Mouse (Mus musculus) liver, adult 2 months (tissue): ENCODE measurements around the gene Rundc3a. TPM values are rescaled to one million over a fixed set of nuclear protein-coding genes. Genes with fewer than 3 reads are reported as not detected.
"Not testable (repeated sequence)": the region's sequence is repeated elsewhere in the genome, so short reads cannot be mapped to it uniquely, and the experiment has no call there.

ENCODE experiments used
- DNase-seq: peaks from one replicate; pipeline ENCODE4 v3.0.0-alpha.2; 2011; ENCODE audit warnings: low read depth, low spot score; ENCODE audit errors: extremely low read depth
- H3K27ac ChIP-seq: fragments of 200-500 bp; replicated peaks from 2 replicates; pipeline ENCODE4 v1.5.1; 2012; ENCODE audit warnings: low read depth, mild to moderate bottlenecking, control low read depth, inconsistent platforms, low read length; ENCODE audit not compliant: insufficient read depth
- H3K27me3 ChIP-seq: fragments of 200-500 bp; 2 replicates; pipeline ENCODE4 v1.6.1; 2012; ENCODE audit warnings: mild to moderate bottlenecking, moderate library complexity, low read length, inconsistent platforms; ENCODE audit not compliant: control insufficient read depth, insufficient read depth
- H3K36me3 ChIP-seq: fragments of 200-500 bp; 2 replicates; pipeline ENCODE4 v1.6.1; 2012; ENCODE audit warnings: low read length, inconsistent platforms; ENCODE audit not compliant: control insufficient read depth, insufficient read depth
- H3K4me1 ChIP-seq: fragments of 200-500 bp; 2 replicates; pipeline ENCODE4 v1.6.1; 2011; ENCODE audit warnings: low read length; ENCODE audit not compliant: control insufficient read depth, insufficient read depth
- H3K4me3 ChIP-seq: fragments of 200-500 bp; 2 replicates; pipeline ENCODE4 v1.5.1; 2011; ENCODE audit warnings: low read depth, mild to moderate bottlenecking, control low read depth, low read length, moderate library complexity; ENCODE audit not compliant: insufficient read depth
- H3K79me2 ChIP-seq: fragments of 200-500 bp; 2 replicates; pipeline ENCODE4 v1.6.1; 2012; ENCODE audit warnings: inconsistent platforms, mild to moderate bottlenecking, low read length, moderate library complexity; ENCODE audit not compliant: control insufficient read depth, insufficient read depth
- H3K9ac ChIP-seq: fragments of 200-500 bp; 2 replicates; pipeline ENCODE4 v1.6.1; 2012; ENCODE audit warnings: low read depth, mild to moderate bottlenecking, control low read depth, inconsistent platforms, low read length
- CTCF ChIP-seq: fragments of 200-500 bp; IDR thresholded peaks from 2 replicates; pipeline ENCODE4 v1.5.1; 2011; ENCODE audit warnings: low read depth, low read length, control low read depth
- POLR2A ChIP-seq: fragments of 200-500 bp; IDR thresholded peaks from 2 replicates; pipeline ENCODE4 v1.6.1; 2011; ENCODE audit warnings: low read length, control low read depth; ENCODE audit not compliant: insufficient read depth; ENCODE audit errors: extremely low read depth
- WGBS: fragments of 180-500 bp; shearing (Covaris S2); methylation state at CpG from one replicate; pipeline ENCODE4 v1.1.7; 2018; 5-methylcytosine and 5-hydroxymethylcytosine counted together
- polyA plus RNA-seq: library from polyadenylated mRNA; depleted of rRNA; stranded (reverse); fragments of >200 nt; gene quantifications from 2 replicates; pipeline ENCODE4 v1.2.3, GENCODE M21; 2012
- total RNA-seq: library from RNA; depleted of rRNA; stranded (reverse); fragments of >200 nt; gene quantifications from 2 replicates; pipeline ENCODE4 v1.2.3, GENCODE M21; 2014

Gene Rundc3a
- total and polyA plus RNA-seq, 2 experiments, result 1.0 to 2.1 TPM

DNA sequence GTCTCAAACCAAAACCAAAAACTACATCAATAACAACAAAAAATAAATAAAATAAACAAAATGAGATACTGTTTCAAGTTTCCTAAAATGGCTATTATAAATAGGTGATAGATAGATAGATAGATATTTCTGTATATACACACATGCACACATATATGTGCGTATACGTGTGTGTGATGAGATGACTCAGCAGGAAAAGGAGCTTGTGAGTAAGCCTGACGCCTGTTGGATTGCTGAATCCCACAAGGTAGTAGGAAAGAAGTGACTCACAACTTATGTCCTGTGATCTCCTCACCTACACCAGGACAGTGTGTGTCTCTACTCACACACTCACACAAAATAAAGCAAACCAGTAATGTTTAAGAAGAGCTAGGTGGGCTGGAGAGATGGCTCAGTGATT lies 10.4 kb upstream of the Rundc3a start:
- 92% methylated on average over 3 of the region's 3 CpGs for WGBS
- Histone ChIP-seq H3K27me3 (no peaks in the 10 kb centered on the region), H3K36me3 (no peaks in the 10 kb centered on the region), H3K4me1 (peaks cover 5% of the 10 kb centered on the region), H3K4me3 (no peak overlapping the region), H3K79me2 (no peaks in the 10 kb centered on the region), H3K27ac (no peak overlapping the region), H3K9ac (no peak overlapping the region)
- no peak for DNase-seq
- TF ChIP-seq CTCF, result no peak

DNA sequence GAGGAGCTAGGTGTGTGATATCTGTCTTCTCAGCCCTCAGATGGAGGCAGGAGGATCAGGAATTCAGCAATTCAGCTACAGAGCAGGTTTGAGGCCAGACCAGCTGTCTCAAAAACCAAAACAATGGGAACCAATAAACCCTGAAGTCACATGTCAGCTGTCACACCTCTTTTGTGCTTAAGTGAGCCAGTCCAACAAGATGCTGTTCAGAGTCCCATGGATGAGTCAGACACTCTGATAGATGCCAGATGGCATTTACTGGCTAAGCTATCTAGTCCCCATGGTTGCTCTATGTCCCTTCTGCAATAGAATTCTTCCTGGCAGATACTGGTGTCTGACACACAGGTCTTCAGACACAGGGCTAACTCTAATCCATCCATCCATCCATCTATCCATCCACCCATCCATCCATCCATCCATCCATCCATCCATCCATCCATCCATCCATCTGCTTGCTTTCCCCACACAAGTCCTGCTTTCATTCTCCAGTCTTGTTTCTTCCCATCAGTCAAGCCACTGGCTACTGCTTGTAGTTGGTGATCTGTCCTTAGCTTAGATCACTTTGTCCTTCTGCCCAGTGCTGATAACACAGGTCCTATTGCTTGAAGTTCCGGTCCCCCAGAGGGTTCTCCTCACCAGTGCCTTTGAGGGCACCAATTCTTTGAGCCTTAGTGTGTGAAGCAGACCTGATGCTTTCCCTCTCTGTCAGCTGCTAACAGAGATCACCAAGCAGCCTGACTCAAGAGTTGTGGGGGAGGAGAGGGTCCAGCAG lies 9.7 kb upstream of the Rundc3a start:
- WGBS, result 96% methylated on average over 1 of the region's 1 CpGs
- no peak overlapping the region for H3K9ac ChIP-seq
- DNase-seq, result no peak
- H3K4me3 ChIP-seq, result no peak overlapping the region
- no peaks in the 10 kb centered on the region for H3K79me2 ChIP-seq
- TF ChIP-seq POLR2A, result no peak
- TF ChIP-seq CTCF, result no peak
- H3K36me3 ChIP-seq, result no peaks in the 10 kb centered on the region
- no peaks in the 10 kb centered on the region for H3K27me3 ChIP-seq
- no peak overlapping the region for H3K27ac ChIP-seq
- H3K4me1 ChIP-seq, result peaks cover 5% of the 10 kb centered on the region

DNA sequence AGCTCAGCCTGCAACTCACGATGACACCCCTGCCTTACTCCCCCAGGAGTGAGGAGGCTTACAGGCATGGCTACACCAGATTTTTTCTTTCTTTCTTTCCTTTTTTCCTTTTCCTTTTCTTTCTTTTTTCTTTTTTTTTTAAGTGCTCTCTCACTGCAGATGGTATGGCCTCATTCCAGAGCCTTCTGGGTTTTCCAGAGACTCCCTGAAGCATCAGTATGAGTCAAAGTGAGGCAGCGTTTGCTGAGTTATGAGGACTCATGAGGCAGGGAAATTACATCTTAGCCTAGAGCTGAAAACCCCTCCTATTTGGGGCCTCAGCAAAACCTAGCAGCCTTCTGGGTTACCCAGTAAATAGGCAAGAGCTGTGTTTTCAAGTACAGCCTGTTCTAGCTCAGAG lies 8.8 kb upstream of the Rundc3a start:
- TF ChIP-seq POLR2A (no peak), CTCF (no peak)
- Histone ChIP-seq H3K27ac (no peak overlapping the region), H3K79me2 (no peaks in the 10 kb centered on the region), H3K9ac (no peak overlapping the region), H3K27me3 (no peaks in the 10 kb centered on the region), H3K36me3 (no peaks in the 10 kb centered on the region), H3K4me3 (no peak overlapping the region), H3K4me1 (peaks cover 5% of the 10 kb centered on the region)
- WGBS, result 81% methylated on average over 2 of the region's 2 CpGs
- DNase-seq, result no peak

DNA sequence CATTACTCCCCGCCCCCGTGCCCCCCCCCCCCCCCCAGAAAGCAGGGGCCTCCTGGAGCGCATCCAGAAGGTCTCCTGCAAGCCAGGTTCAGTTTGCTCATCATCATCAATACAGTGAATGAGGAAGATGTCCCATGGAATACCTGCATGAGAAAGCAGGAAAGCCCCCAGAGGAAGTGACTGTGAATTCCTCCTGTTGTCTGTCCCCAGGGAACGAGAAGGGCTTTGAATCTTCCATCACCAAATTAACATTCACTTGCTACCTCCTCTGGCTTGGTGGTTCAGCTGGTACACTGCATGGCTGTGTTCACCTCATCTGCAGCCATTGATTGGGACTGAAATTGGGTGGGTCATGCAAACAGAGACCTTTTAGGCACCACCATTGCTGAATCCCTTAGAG lies 8.1 kb upstream of the Rundc3a start:
- Histone ChIP-seq H3K4me1 (peaks cover 5% of the 10 kb centered on the region), H3K36me3 (no peaks in the 10 kb centered on the region), H3K27me3 (no peaks in the 10 kb centered on the region), H3K9ac (no peak overlapping the region), H3K79me2 (no peaks in the 10 kb centered on the region), H3K4me3 (no peak overlapping the region), H3K27ac (no peak overlapping the region)
- TF ChIP-seq CTCF (no peak), POLR2A (no peak)
- WGBS, result 63% methylated on average over 4 of the region's 4 CpGs
- DNase-seq, result no peak

DNA sequence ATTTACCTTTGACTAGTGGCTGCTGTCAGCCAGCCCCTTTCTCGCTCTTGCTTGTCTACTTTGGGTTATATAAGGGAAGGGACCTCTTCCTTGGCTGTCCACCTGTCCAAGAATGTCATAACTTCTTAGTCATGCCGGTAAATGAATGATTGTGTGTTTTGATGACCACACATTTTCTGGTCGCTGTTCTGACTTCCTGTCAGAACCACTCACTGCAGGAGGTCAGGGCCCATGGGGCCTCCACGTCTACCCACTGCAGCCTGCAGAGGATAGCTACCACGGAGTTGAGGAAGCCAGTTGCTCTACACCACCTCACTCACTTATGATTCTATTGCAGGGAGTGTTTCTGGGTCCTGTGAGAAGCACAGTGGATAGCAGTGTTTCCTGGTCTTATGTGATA lies 7.1 kb upstream of the Rundc3a start:
- H3K36me3 ChIP-seq, result no peaks in the 10 kb centered on the region
- H3K79me2 ChIP-seq, result no peaks in the 10 kb centered on the region
- H3K27ac ChIP-seq, result no peak overlapping the region
- H3K4me1 ChIP-seq, result peaks cover 4% of the 10 kb centered on the region
- H3K9ac ChIP-seq, result no peak overlapping the region
- no peaks in the 10 kb centered on the region for H3K27me3 ChIP-seq
- no peak overlapping the region for H3K4me3 ChIP-seq
- no peak for DNase-seq
- TF ChIP-seq POLR2A, result no peak
- TF ChIP-seq CTCF, result no peak
- 73% methylated on average over 5 of the region's 5 CpGs for WGBS

GRCm38 (mm10) chr11:102389436-102389835 lies 3.8 kb upstream of the Rundc3a start:
- H3K4me3 ChIP-seq, H3K36me3 ChIP-seq, H3K27ac ChIP-seq, H3K4me1 ChIP-seq, DNase-seq, H3K27me3 ChIP-seq, H3K9ac ChIP-seq, H3K79me2 ChIP-seq: not testable (repeated sequence)
- 92% methylated on average over 4 of the region's 5 CpGs for WGBS
